Mouse (Mus musculus): Measurements from ENCODE around the gene Gm45837.

Gm45837 gene

DNA sequence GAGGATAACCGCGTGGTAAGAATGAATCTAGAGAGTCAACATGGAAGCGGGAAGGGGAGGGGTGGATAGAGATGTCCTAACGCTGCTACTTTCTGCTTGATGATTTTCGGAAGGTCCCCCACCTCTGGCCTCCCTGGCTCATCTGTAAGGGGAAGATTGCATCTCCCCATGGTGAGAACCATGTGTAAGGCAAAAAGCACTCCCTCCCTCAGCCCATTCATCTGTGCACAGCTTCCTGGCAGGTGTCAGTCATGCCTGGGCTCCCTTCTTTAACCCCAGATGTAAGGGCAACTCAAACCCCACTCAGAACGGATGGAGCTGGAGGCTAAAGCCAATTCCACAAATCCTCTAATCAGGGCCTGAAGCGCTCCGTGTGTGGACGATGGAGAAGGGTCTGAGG, 89.0 kb downstream of the Gm45837 start:
- DNase-seq (ENCODE audit: extremely low read depth, low read depth, low spot score) = no peak

DNA sequence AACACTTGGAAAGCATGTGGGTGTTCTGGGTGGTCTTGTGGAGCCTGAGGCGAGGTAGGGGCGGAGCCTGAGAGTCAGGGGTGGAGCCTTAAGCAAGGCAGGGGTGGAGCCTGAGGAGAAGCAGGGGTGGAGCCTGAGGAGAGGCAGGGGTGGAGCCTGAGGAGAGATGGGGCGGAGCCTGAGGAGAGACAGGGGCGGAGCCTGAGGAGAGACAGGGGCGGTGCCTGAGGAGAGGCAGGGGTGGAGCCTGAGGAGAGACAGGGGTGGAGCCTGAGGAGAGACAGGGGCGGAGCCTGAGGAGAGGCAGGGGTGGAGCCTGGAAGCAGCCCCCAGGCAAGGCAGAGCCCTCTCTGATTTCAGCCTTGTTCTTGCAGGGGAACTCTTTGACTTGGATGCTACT, 90.5 kb downstream of the Gm45837 start:
- DNase-seq (ENCODE audit: extremely low read depth, low read depth, low spot score) = no peak

GRCm38 (mm10) chr7:101501675-101502074, 91.0 kb downstream of the Gm45837 start:
- DNase-seq (ENCODE audit: extremely low read depth, low read depth, low spot score) = no peak

DNA sequence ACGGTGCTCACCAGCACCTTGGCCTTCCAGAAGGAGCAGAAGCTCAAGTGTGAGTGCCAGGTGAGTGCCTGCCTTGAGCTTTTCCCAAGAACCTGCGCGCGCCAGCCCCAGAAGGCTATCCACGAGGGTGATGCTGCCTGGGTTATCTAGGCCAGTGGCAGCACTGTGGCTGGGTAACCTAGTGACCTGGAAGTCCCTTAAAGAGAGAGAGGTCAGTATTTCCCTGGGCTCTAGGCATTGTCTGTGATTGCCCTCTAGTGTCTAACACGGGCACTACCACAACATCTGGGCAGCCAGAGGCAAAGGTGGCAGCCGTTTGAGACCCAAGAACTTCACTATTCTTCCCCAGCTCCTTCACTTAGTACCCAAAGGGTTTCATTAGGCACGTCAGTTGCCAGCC, 92.7 kb downstream of the Gm45837 start:
- DNase-seq (ENCODE audit: extremely low read depth, low read depth, low spot score) = no peak

GRCm38 (mm10) chr7:101503803-101504202, 93.1 kb downstream of the Gm45837 start:
- no peak for DNase-seq (ENCODE audit: extremely low read depth, low read depth, low spot score)

DNA sequence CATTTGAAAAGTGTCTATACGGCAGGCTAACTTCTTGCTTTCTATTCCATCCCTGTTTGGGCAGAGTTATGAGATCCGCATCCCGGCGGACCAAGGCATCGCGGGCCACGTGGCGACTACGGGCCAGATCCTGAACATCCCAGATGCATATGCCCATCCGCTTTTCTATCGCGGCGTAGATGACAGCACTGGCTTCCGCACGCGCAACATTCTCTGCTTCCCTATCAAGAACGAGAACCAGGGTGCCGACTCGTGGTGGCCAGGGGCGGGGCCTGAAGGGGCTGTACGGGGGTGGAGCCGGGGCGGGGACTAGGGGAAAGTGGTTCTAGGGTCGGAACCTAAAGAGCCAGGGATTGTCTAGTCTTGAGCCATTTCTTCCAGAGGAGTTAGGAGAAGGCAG, 93.8 kb downstream of the Gm45837 start:
- DNase-seq (ENCODE audit: extremely low read depth, low read depth, low spot score) = no peak

- DNase-seq (ENCODE audit: extremely low read depth, low read depth, low spot score) = no peak
Measured at GRCm38 (mm10) chr7:101509212-101509611, 98.5 kb downstream of the Gm45837 start.

GRCm38 (mm10) chr7:101513655-101514054, 103.0 kb downstream of the Gm45837 start:
- no peak for DNase-seq (ENCODE audit: extremely low read depth, low read depth, low spot score)

DNA sequence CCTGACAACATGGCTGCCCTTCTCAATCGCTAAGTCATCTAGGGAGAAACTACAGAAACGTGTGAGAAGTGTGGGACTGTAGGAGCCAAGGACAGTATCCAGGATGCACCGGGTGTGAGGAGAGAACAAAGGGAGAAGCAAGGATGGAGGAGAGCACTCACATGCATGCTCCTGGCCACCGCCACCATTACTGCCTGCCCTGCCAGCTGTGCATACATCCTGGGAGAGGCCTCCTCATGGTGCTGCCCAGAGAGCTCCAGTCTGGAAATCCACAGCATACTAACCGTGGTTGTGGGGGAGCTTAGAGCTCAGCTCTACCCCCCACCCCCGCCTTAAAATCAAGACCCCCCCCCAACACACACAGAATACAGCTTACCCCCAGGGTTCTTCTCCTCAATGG, 104.1 kb downstream of the Gm45837 start:
- no peak for DNase-seq (ENCODE audit: extremely low read depth, low read depth, low spot score)

- no peak for DNase-seq (ENCODE audit: extremely low read depth, low read depth, low spot score)
Measured at GRCm38 (mm10) chr7:101515295-101515694, 104.6 kb downstream of the Gm45837 start.

DNA sequence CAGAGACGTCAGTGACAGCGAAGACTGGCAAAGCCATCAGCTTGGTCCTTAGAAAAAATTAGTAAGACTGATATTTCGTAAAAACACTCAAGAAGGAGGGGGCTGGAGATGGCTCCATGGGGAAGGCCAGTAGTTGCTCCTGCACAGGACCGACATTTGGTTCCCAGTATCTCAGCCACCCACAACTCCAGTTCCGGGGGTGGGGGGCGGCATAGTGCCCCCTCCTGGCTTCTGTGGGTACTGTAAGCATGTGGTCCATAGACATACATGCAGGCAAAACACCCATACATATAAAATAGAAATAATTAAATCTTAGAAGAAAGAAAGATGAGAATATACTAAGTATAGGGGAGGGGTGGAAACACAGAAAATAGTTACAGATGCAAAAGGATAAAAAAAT, 105.8 kb downstream of the Gm45837 start:
- DNase-seq (ENCODE audit: extremely low read depth, low read depth, low spot score) = no peak

DNA sequence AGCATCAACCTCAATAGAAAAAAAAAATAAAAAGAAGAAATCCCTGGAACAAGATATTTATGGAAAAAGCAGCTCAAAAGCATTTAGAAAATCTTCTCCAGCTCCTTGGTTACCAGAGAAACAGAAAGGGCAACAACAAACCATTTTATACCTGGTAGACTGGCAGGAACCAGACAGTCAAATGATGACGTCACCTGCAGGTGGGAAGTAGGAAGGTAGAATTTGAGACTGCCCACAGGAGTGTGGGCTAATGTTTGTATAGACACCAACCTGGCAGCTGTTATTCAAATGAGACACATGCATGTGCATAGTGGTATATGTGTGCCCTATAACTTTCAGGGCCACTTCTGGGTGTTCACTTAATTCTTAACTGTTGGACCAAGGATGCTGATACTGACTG, 111.0 kb downstream of the Gm45837 start:
- no peak for DNase-seq (ENCODE audit: extremely low read depth, low read depth, low spot score)

DNA sequence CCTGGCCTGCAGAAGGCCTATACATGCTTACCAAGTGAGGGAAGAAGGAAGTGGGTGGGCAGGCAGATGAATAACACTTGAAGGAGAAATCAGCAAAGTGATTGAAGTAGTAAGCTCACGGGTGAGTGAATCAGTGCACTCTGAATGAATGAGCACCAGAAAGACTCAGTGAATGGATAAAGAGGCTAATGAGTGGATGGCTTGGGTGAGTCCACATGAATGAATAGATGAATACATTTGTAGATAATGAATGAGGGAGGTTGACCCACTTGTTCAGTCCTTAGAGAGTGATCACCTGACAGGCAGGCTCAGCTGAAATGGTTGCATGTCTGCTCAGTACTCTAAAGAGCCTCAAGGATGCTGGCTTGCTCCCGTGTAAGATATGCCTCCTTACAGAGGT, 112.5 kb downstream of the Gm45837 start:
- DNase-seq (ENCODE audit: extremely low read depth, low read depth, low spot score) = no peak

- DNase-seq (ENCODE audit: extremely low read depth, low read depth, low spot score) = no peak
Measured at GRCm38 (mm10) chr7:101526484-101526883, 115.8 kb downstream of the Gm45837 start.

GRCm38 (mm10) chr7:101534428-101534827, 123.7 kb downstream of the Gm45837 start:
- no peak for DNase-seq (ENCODE audit: extremely low read depth, low read depth, low spot score)

GRCm38 (mm10) chr7:101535102-101535501, 124.4 kb downstream of the Gm45837 start:
- no peak for DNase-seq (ENCODE audit: extremely low read depth, low read depth, low spot score)

GRCm38 (mm10) chr7:101535517-101535916, 124.8 kb downstream of the Gm45837 start:
- DNase-seq (ENCODE audit: extremely low read depth, low read depth, low spot score) = no peak

- no peak for DNase-seq (ENCODE audit: extremely low read depth, low read depth, low spot score)
Measured at GRCm38 (mm10) chr7:101537541-101537940, 126.9 kb downstream of the Gm45837 start.

DNA sequence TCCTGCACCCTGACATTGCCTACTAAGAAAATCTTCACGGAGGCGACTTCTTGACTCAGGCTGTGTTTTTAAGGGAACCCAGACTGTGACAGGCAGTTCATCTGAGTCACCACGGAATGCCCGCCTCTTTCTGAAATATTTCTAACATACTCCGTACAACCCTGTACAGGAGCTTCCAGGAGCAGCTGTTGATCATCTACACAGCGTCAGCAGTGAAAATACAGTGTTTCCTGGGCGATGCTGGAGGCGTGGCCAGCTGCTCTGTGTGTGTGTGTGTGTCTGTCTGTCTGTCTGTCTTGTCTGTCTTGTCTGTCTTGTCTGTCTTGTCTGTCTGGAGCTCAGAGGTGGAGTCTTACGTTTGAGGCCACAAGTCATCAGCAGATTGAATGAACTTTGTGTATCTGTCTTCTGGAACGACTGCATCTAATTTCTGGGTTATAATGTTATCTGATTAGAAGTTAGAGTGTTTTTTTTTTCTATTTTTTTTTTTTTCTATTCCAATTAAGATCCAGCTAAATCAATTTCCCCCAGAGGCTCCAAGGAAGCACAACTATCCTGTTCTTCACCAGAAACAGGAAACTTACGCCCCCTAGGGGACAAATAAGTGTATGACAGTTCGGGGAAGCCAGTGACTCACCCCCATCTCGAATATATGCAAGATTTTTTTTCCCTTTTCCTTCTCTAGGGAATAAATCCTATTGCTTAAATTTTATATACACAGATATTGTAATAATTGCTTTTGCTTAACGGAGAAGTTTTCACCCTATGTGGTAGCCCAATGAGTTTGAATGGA, 127.7 kb downstream of the Gm45837 start:
- DNase-seq (ENCODE audit: extremely low read depth, low read depth, low spot score) = no peak

DNA sequence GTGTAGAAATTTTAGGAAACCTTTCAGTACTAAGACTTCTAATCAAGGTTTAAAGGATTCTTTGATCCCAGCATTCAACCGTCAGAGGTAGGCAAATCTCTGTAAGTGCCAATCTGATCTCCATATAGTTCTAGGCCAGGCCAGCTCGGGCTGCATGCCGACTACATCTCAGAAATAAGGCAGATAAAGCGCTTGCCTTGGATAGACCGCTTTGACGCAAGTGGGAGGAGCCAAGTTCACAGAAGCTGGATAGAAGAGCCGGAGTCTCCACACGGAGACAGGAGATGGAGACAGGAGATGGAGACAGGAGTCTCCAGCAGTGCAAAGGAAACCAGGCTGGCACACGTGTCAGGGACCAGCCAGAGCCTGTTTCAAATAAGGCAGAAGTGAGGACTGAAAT, 129.1 kb downstream of the Gm45837 start:
- DNase-seq (ENCODE audit: extremely low read depth, low read depth, low spot score) = no peak

GRCm38 (mm10) chr7:101540684-101541083, 130.0 kb downstream of the Gm45837 start:
- DNase-seq (ENCODE audit: extremely low read depth, low read depth, low spot score) = no peak

- DNase-seq (ENCODE audit: extremely low read depth, low read depth, low spot score) = no peak
Measured at GRCm38 (mm10) chr7:101541132-101541531, 130.4 kb downstream of the Gm45837 start.

DNA sequence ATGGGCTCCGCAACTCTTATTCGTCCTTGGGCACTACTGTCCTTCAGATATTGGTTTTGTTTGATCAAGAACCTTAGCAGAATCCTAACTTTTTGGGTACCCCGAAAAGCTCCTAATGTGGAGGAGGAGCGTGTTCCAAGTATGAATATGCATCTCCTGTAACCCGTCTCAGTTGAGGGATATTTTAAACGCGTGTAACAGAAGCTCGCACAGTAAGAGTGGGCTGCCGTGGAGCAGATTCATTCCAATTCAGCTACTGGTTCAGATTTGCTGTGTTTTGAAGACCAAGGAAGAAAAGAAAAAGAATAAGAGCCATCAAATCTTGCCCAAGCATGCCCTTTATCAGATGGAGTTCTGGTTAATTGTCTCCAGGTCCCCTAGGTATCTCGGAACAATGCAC, 131.0 kb downstream of the Gm45837 start:
- no peak for DNase-seq (ENCODE audit: extremely low read depth, low read depth, low spot score)

Data from fat pad, adult 2 months (tissue).